Mouse (Mus musculus) hindbrain, embryonic 12.5 days (tissue): ENCODE data around the gene Galns. TPM values are rescaled to one million over a fixed set of nuclear protein-coding genes. Genes with fewer than 3 reads are reported as not detected.

Experiments used
- ATAC-seq: fragments of 200-750 bp; cut with Nextera tagmentation; 2 replicates; pipeline ENCODE4 v1.8.0; 2017; ENCODE audit warnings: moderate TSS enrichment; ENCODE audit not compliant: low FRiP score
- H3K27ac ChIP-seq: fragments of 300-500 bp; sonication (generic); 2 replicates; pipeline ENCODE4 v1.5.1; 2016; ENCODE audit warnings: mild to moderate bottlenecking
- H3K27me3 ChIP-seq: fragments of 300-500 bp; sonication (generic); 2 replicates; pipeline ENCODE4 v1.6.1; 2016; ENCODE audit warnings: mild to moderate bottlenecking
- H3K36me3 ChIP-seq: fragments of 300-500 bp; sonication (generic); 2 replicates; pipeline ENCODE4 v1.6.1; 2016; ENCODE audit warnings: mild to moderate bottlenecking
- H3K4me1 ChIP-seq: fragments of 300-500 bp; sonication (generic); 2 replicates; pipeline ENCODE4 v1.6.1; 2016
- H3K4me2 ChIP-seq: fragments of 300-500 bp; sonication (generic); replicated peaks from 2 replicates; pipeline ENCODE4 v1.6.1; 2016; ENCODE audit warnings: mild to moderate bottlenecking
- H3K4me3 ChIP-seq: fragments of 300-500 bp; sonication (generic); 2 replicates; pipeline ENCODE4 v1.5.1; 2016; ENCODE audit warnings: mild to moderate bottlenecking
- H3K9ac ChIP-seq: fragments of 300-500 bp; sonication (generic); 2 replicates; pipeline ENCODE4 v1.6.1; 2016; ENCODE audit warnings: mild to moderate bottlenecking, moderate library complexity
- H3K9me3 ChIP-seq: fragments of 300-500 bp; sonication (generic); replicated peaks from 2 replicates; pipeline ENCODE4 v1.6.1; 2016; ENCODE audit warnings: mild to moderate bottlenecking
- WGBS: fragments of 180-500 bp; shearing (Covaris S2); methylation state at CpG from one replicate; pipeline ENCODE4 v1.1.7; 2016; 5-methylcytosine and 5-hydroxymethylcytosine counted together
- polyA plus RNA-seq: library from polyadenylated mRNA; unstranded; fragments of >200 nt; fragmentation: Nextera tagmentation; extraction: Ambion mirVana; gene quantifications from 2 replicates; pipeline ENCODE4 v1.2.1, GENCODE M21; 2016

The Galns gene
- polyA plus RNA-seq, 1 experiment from 2014 or later, result 6.3 TPM

- H3K4me3 ChIP-seq, result no peak overlapping the region
- no peak overlapping the region for H3K4me2 ChIP-seq
- no peak overlapping the region for H3K9ac ChIP-seq
- no peaks in the 10 kb centered on the region for H3K9me3 ChIP-seq
- H3K27ac ChIP-seq, result no peak overlapping the region
- WGBS, result 93% methylated on average over 17 of the region's 17 CpGs
- H3K4me1 ChIP-seq, result peaks cover 48% of the 10 kb centered on the region
- ATAC-seq, result no peak
- H3K27me3 ChIP-seq, result no peaks in the 10 kb centered on the region
- peaks cover 43% of the 10 kb centered on the region for H3K36me3 ChIP-seq
These were observed 39.5 kb downstream of the Galns start for GRCm38 (mm10) chr8:122571750-122572267.

DNA sequence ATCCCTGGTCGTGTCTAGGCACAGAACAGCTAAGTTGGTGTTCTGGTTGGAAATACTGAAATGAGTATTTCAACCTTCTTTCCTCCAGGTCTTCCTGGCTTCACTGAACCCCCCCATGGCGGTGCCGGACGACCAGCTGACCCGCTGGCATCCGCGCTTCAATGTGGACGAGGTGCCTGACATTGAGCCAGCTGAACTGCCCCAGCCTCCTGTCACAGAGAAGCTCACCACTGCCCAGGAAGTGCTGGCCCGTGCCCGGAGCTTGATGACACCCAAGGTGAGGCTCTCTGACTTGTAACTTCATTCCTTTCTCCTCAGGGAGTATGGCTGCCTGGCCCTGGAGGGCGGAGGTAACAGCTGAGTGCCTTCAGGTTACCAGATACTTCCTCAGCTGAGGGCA, 40.1 kb downstream of the Galns start:
- H3K27ac ChIP-seq, result no peak overlapping the region
- H3K4me2 ChIP-seq, result no peak overlapping the region
- no peaks in the 10 kb centered on the region for H3K27me3 ChIP-seq
- H3K9me3 ChIP-seq, result no peaks in the 10 kb centered on the region
- peaks cover 43% of the 10 kb centered on the region for H3K36me3 ChIP-seq
- ATAC-seq, result no peak
- no peak overlapping the region for H3K4me3 ChIP-seq
- H3K9ac ChIP-seq, result no peak overlapping the region
- peaks cover 51% of the 10 kb centered on the region for H3K4me1 ChIP-seq
- WGBS, result 94% methylated on average over 11 of the region's 11 CpGs

DNA sequence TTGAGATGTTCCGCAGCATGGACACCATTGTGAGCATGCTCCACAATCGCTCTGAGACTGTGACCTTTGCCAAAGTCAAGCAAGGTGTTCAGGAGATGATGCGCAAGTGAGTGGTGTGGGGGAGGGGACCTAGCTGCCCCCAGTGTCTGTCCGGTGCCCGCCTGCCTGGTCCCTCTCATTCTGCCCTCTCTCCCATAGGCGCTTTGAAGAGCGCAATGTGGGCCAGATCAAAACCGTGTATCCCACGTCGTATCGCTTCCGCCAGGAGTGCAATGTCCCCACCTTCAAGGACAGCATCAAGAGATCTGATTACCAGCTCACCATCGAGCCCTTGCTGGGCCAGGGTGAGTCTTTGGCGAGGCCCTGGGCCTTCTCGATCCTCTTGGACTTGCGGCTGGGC, 41.3 kb downstream of the Galns start:
- H3K4me2 ChIP-seq, result peak overlapping the region; percentile 91; the same call in 1 of the 2 replicates
- no peak for ATAC-seq
- H3K4me3 ChIP-seq, result no peak overlapping the region
- H3K9ac ChIP-seq, result no peak overlapping the region
- no peak overlapping the region for H3K27ac ChIP-seq
- peaks cover 39% of the 10 kb centered on the region for H3K4me1 ChIP-seq
- no peaks in the 10 kb centered on the region for H3K27me3 ChIP-seq
- peaks cover 43% of the 10 kb centered on the region for H3K36me3 ChIP-seq
- no peaks in the 10 kb centered on the region for H3K9me3 ChIP-seq
- 96% methylated on average over 16 of the region's 16 CpGs for WGBS

- ATAC-seq, result no peak
- Histone ChIP-seq H3K4me3 (peak overlapping the region; percentile 78), H3K36me3 (peaks cover 39% of the 10 kb centered on the region), H3K4me2 (peak overlapping the region; percentile 91), H3K9ac (peak overlapping the region; percentile 83), H3K27me3 (no peaks in the 10 kb centered on the region), H3K9me3 (no peaks in the 10 kb centered on the region), H3K4me1 (peaks cover 33% of the 10 kb centered on the region), H3K27ac (no peak overlapping the region)
- WGBS, result 68% methylated on average over 9 of the region's 9 CpGs
These were observed 41.9 kb downstream of the Galns start for GRCm38 (mm10) chr8:122569329-122569728.

DNA sequence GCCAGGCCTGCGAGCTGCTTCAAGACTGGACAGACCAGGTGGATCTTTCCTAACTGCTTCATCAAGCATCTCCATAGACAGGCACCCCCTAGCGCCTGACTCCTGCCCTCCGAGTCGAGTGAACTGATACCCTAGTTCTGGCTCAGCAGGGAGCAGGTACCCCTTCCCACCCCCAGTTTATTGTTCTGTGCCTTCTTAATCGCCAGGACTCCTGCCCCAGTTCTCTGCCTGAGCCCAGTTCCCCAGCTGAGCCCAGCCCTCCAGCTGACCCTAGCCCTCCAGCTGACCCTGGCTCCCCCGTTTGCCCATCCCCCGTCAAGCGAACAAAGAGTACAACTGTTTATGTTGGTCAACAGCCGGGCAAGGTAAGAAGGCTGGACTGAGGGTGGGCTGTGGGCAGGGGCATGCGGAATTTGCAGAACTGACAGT, 42.4 kb downstream of the Galns start:
- Histone ChIP-seq H3K9ac (peak overlapping the region; percentile 83), H3K4me1 (peaks cover 31% of the 10 kb centered on the region), H3K27me3 (no peaks in the 10 kb centered on the region), H3K36me3 (peaks cover 35% of the 10 kb centered on the region), H3K27ac (no peak overlapping the region), H3K4me2 (peak overlapping the region; percentile 91), H3K9me3 (no peaks in the 10 kb centered on the region), H3K4me3 (peak overlapping the region; percentile 78)
- ATAC-seq, result no peak
- 8% methylated on average over 10 of the region's 10 CpGs for WGBS

DNA sequence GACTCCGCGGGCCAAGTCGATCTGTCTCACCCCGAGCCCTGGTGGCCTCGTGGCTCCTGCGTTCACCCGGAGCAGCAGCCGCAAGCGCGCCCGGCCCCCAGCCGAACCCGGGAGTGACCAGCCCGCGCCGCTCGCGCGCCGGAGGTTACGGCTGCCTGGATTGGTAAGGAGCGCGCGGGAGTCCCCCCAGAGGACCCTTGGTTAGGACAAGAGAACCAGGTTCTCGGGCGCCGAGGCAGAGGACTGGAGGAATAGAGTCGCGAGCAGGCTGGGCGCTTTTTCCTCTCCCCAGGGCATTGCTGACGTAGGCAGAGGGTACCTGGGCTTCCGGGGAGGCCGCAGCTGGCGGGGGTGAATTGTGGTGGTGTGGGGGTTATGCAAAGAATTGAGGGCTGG, 43.2 kb downstream of the Galns start:
- WGBS, result under 1% methylated on average over 34 of the region's 34 CpGs
- Histone ChIP-seq H3K36me3 (peaks cover 35% of the 10 kb centered on the region), H3K9ac (peak overlapping the region; percentile 83), H3K4me3 (peak overlapping the region; percentile 78), H3K4me2 (peak overlapping the region; percentile 91), H3K27ac (peak overlapping the region; percentile 86), H3K4me1 (peaks cover 25% of the 10 kb centered on the region), H3K9me3 (no peaks in the 10 kb centered on the region), H3K27me3 (no peaks in the 10 kb centered on the region)
- ATAC-seq, result peak; percentile 51

GRCm38 (mm10) chr8:122567361-122568108, 43.7 kb downstream of the Galns start, which contains the start of gene Cdt1:
Cdt1 (plus strand) TSS chr8:122568015.
- H3K4me2 ChIP-seq, result peak within 1 kb of the TSS; percentile 91
- H3K27ac ChIP-seq, result peak within 1 kb of the TSS; percentile 86
- H3K9ac ChIP-seq, result peak within 1 kb of the TSS; percentile 83
- H3K36me3 ChIP-seq, result peaks cover 31% of the 10 kb centered on the region
- no peaks in the 10 kb centered on the region for H3K9me3 ChIP-seq
- peak; percentile 97 for ATAC-seq
- under 1% methylated on average over 62 of the region's 62 CpGs for WGBS
- peaks cover 24% of the 10 kb centered on the region for H3K4me1 ChIP-seq
- no peaks in the 10 kb centered on the region for H3K27me3 ChIP-seq
- peak within 1 kb of the TSS; percentile 78 for H3K4me3 ChIP-seq

DNA sequence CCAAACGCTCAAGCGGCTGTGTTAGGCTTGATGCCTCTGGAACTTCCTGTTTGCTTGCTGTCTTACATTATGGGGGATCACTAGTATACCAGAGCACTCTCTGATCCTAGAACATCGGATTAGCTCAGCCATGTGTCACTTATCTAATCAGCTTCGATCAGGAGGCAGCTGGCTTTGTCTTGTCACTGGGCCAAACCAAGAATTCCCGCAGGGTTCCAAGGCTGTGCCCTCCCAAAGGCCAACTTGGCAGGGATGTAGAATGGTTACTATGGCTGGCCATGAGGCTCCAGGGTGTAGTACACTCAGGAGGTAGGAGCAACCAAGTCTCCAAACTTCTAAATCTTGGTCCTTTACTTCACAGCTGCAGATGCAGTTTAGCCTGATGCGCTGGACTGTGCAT, 44.5 kb downstream of the Galns start:
- peak; percentile 20; the same call in 1 of the 2 replicates for ATAC-seq
- peak overlapping the region; percentile 86 for H3K27ac ChIP-seq
- WGBS, result 43% methylated on average over 6 of the region's 6 CpGs

DNA sequence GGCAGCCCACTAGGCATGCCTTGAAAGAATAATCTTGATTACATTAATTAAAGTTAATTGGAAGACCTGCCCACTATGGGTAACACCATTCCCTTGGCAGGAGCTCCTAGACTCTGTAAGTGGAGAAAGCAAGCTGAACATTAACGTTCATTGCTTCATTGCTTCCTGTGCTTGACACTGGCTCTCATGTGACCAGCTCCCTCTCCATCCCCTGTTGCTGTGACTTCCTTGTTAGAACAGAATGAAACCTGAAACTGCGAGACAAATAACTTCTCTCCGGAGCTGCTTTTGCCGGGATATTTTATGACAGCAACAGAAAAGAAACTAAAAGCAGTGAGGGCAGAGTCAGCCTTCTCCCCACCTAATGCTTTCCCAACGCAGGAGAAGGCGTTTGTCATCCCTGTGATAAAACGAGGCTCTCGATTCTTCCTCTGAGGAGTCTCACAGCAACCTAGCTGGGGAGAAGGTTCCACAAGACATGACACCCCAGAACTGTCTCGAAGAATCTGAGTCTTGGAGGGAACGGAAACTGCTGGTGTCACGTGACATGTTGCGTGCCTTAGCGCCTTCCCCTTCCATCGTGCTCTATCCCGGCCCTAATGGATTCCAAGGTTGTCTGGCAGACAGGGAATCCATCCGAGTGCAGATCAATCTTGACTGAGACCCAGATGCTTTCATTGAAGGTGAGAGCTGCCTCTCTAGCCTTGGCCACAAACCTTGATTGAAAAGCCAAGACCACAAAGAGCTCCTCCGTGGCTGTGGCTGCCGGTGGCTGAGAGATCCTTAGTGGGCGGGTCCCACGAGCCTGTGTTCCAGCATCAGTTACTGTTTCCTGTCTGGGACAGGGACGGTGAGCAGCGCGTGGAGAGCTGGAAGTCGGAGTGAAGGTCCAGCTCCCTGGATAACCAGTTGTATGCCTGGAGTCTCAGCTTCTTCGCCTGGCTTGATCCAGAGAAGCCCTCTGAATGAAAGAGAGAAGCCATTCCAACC, 46.6 kb downstream of the Galns start:
- no peak overlapping the region for H3K27ac ChIP-seq
- 0 out of 2 replicates have a peak, but pooled peaks cover 2% of the 10 kb centered on the region for H3K36me3 ChIP-seq
- H3K27me3 ChIP-seq, result no peaks in the 10 kb centered on the region
- H3K4me3 ChIP-seq, result no peak overlapping the region
- no peak overlapping the region for H3K9ac ChIP-seq
- no peak overlapping the region for H3K4me2 ChIP-seq
- peaks cover 23% of the 10 kb centered on the region for H3K4me1 ChIP-seq
- no peak for ATAC-seq
- no peaks in the 10 kb centered on the region for H3K9me3 ChIP-seq
- WGBS, result 86% methylated on average over 25 of the region's 25 CpGs

More for the DNA sequence above, 44.5 kb downstream of the Galns start:
- peak overlapping the region; percentile 83 for H3K9ac ChIP-seq
- no peaks in the 10 kb centered on the region for H3K27me3 ChIP-seq
- H3K9me3 ChIP-seq, result no peaks in the 10 kb centered on the region
- H3K36me3 ChIP-seq, result peaks cover 23% of the 10 kb centered on the region
- peak overlapping the region; percentile 91 for H3K4me2 ChIP-seq
- peaks cover 24% of the 10 kb centered on the region for H3K4me1 ChIP-seq
- H3K4me3 ChIP-seq, result peak overlapping the region; percentile 78

DNA sequence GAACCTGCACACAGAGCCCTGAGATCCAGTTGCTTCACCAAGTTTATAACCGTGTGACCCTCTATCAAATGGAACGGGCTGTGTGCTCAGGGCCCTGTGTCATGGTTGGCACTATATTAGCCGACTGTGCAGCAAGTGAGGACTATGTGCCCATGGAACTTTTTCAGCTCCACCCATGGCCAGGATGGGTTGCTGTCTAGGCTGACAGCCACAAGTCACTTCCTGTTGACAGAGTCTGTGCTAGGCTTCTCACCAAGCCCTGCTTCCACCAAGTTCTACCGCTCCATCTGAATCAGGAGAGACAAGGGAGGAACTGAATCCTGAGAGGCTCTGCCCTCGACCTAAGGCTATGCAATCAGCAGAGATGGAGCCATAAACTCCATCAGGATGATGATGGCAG, 50.1 kb downstream of the Galns start:
- H3K36me3 ChIP-seq, result no peaks in the 10 kb centered on the region
- peaks cover 17% of the 10 kb centered on the region for H3K4me1 ChIP-seq
- no peak overlapping the region for H3K9ac ChIP-seq
- H3K27ac ChIP-seq, result no peak overlapping the region
- no peak overlapping the region for H3K4me3 ChIP-seq
- no peaks in the 10 kb centered on the region for H3K27me3 ChIP-seq
- ATAC-seq, result no peak
- no peak overlapping the region for H3K4me2 ChIP-seq
- H3K9me3 ChIP-seq, result no peaks in the 10 kb centered on the region
- 84% methylated on average over 5 of the region's 5 CpGs for WGBS

DNA sequence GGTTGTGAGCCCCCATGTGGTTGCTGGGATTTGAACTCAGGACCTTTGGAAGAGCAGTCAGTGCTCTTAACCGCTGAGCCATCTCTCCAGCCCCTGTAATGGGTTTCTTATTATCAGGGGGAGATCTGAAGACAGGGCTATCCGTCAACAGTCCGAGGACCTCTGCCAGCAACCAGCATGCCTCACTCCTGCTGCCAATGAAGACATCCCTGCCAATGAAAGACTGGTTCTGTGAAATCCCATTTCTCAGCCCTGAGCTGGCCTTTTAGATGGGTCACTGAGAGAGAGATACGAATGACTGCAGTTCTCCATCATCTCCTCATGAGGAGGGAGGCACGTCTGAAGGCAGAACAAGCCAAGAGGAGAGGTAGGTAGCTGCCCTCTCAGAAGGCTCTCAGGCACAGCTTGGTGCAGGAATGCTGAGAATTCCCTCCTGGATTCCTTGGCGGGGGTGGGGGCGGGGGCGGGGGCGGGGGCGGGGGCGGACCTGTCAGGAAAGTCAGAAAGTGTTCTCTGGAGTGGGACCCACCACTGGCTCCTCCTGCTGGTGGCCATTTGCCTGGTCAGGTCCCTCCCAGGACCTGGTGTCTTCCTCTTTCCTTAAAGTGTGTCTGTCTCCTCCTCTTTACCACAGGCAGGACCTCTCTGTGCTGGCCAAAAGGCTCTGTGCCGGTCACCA, 52.5 kb downstream of the Galns start:
- H3K4me2 ChIP-seq, result no peak overlapping the region
- H3K4me1 ChIP-seq, result peaks cover 17% of the 10 kb centered on the region; the same call in 1 of the 2 replicates
- no peaks in the 10 kb centered on the region for H3K9me3 ChIP-seq
- 31% methylated on average over 6 of the region's 12 CpGs for WGBS
- H3K36me3 ChIP-seq, result no peaks in the 10 kb centered on the region
- no peak overlapping the region for H3K9ac ChIP-seq
- H3K4me3 ChIP-seq, result no peak overlapping the region
- no peak for ATAC-seq
- no peaks in the 10 kb centered on the region for H3K27me3 ChIP-seq
- no peak overlapping the region for H3K27ac ChIP-seq
